Mouse (Mus musculus) G1E (cell line): ENCODE measurements around the gene Cby1. TPM values are rescaled to one million over a fixed set of nuclear protein-coding genes. Genes with fewer than 3 reads are reported as not detected.
A peak's percentile ranks its signal among the peaks of the same experiment; 100 is the strongest.

Source experiments
- ATAC-seq: 2 replicates; pipeline ENCODE4 v1.8.0; 2016; ENCODE audit warnings: mild to moderate bottlenecking; ENCODE audit not compliant: insufficient number of reproducible peaks, poor library complexity, low FRiP score, severe bottlenecking; ENCODE audit errors: extremely low read depth
- DNase-seq: peaks from one replicate; pipeline ENCODE4 v3.0.0; 2012; ENCODE audit warnings: low spot score
- H3K27me3 ChIP-seq: 2 replicates; pipeline ENCODE4 v1.6.1; 2012; ENCODE audit warnings: mild to moderate bottlenecking, low read length, inconsistent platforms; ENCODE audit not compliant: insufficient read depth
- H3K36me3 ChIP-seq: replicated peaks from 2 replicates; pipeline ENCODE3; 2012; ENCODE audit warnings: mild to moderate bottlenecking, inconsistent platforms
- H3K4me1 ChIP-seq: 2 replicates; pipeline ENCODE4 v1.6.1; 2012; ENCODE audit warnings: low read depth, low read length, inconsistent platforms, mixed read lengths; ENCODE audit not compliant: insufficient read depth
- H3K4me3 ChIP-seq: 2 replicates; pipeline ENCODE4 v1.5.1; 2012; ENCODE audit warnings: low read depth, mild to moderate bottlenecking, inconsistent platforms, low read length, moderate library complexity, mixed read lengths
- H3K9me3 ChIP-seq: replicated peaks from 2 replicates; pipeline ENCODE4 v1.6.1; 2012; ENCODE audit warnings: inconsistent platforms
- CTCF ChIP-seq: IDR thresholded peaks from 2 replicates; pipeline ENCODE4 v1.5.1; 2012; ENCODE audit warnings: low read depth, low read length, inconsistent platforms, mixed read lengths
- GATA1 ChIP-seq: IDR thresholded peaks from 2 replicates; pipeline ENCODE4 v1.6.1; 2012; ENCODE audit warnings: borderline replicate concordance, low read length, inconsistent platforms, mixed read lengths
- GATA2 ChIP-seq: IDR thresholded peaks from 2 replicates; pipeline ENCODE4 v1.6.1; 2012; ENCODE audit warnings: low read depth, low read length, inconsistent platforms, borderline replicate concordance
- POLR2AphosphoS5 ChIP-seq: IDR thresholded peaks from 2 replicates; pipeline ENCODE4 v1.6.1; 2012; ENCODE audit warnings: low read depth, low read length, inconsistent platforms; ENCODE audit not compliant: insufficient replicate concordance
- TAL1 ChIP-seq: conservative IDR thresholded peaks from 2 replicates; pipeline ENCODE4 v1.6.1; 2012; ENCODE audit warnings: low read depth, low read length, inconsistent platforms, mixed read lengths
- polyA plus RNA-seq: library from polyadenylated mRNA; stranded (reverse); fragments of >175 nt; gene quantifications from 2 replicates; pipeline ENCODE4 v1.2.3, GENCODE M21; 2012
- total RNA-seq, 2 experiments: library from RNA; stranded (forward) in 1 of 2; stranded (reverse) in 1 of 2; fragments of 200-1000 nt in 1 of 2; fragments of >200 nt in 1 of 2; fragmentation: Nextera tagmentation in 1 of 2; gene quantifications; 2 replicates each; pipeline ENCODE4 v1.2.3; 2014 to 2017

The Cby1 gene
- total RNA-seq (2014; fragmentation: Nextera tagmentation) (9.9 and 18.5 TPM in 2 replicates), total RNA-seq (2017) (44.7 and 54.5 TPM in 2 replicates), polyA plus RNA-seq (98.0 and 113 TPM in 2 replicates)

GRCm38 (mm10) chr15:79658531-79659375, at the start of gene Cby1, which contains the start of gene Fam227a:
Gene Cby1 (plus strand): TSS chr15:79659199.
Gene Fam227a (minus strand): TSS chr15:79658956.
- no peak for TF ChIP-seq GATA2
- no peak for TF ChIP-seq GATA1
- no peak for TF ChIP-seq POLR2AphosphoS5
- TF ChIP-seq TAL1 = no peak
- TF ChIP-seq CTCF = no peak
- peaks cover 32% of the 10 kb centered on the region for H3K36me3 ChIP-seq
- 0 out of 2 replicates have a peak, but pooled peaks cover 2% of the 10 kb centered on the region for H3K9me3 ChIP-seq
- H3K27me3 ChIP-seq = peaks cover 3% of the 10 kb centered on the region; the same call in 1 of the 2 replicates
- H3K4me1 ChIP-seq = peaks cover 26% of the 10 kb centered on the region
- peak within 1 kb of the TSS; percentile 86 for H3K4me3 ChIP-seq
- DNase-seq (peak; percentile 81), ATAC-seq (peak; percentile 34; the same call in 1 of the 2 replicates)

GRCm38 (mm10) chr15:79609226-79609625, 49.8 kb upstream of the Cby1 start:
- Histone ChIP-seq H3K4me1 (no peaks in the 10 kb centered on the region), H3K9me3 (no peaks in the 10 kb centered on the region), H3K27me3 (peaks cover 14% of the 10 kb centered on the region), H3K4me3 (no peak overlapping the region), H3K36me3 (no peaks in the 10 kb centered on the region)
- no peak for DNase-seq
- no peak for ATAC-seq
- TF ChIP-seq TAL1 = no peak
- TF ChIP-seq POLR2AphosphoS5 = no peak
- TF ChIP-seq GATA1 = no peak
- TF ChIP-seq CTCF = no peak
- no peak for TF ChIP-seq GATA2

GRCm38 (mm10) chr15:79615501-79615900, 43.5 kb upstream of the Cby1 start:
- Histone ChIP-seq H3K4me1 (no peaks in the 10 kb centered on the region), H3K4me3 (no peak overlapping the region), H3K9me3 (no peaks in the 10 kb centered on the region), H3K36me3 (no peaks in the 10 kb centered on the region), H3K27me3 (peaks cover 5% of the 10 kb centered on the region)
- DNase-seq (no peak), ATAC-seq (no peak)
- TF ChIP-seq TAL1 (no peak), CTCF (no peak), GATA1 (no peak), POLR2AphosphoS5 (no peak), GATA2 (no peak)

GRCm38 (mm10) chr15:79616729-79617128, 42.3 kb upstream of the Cby1 start:
- Histone ChIP-seq H3K4me3 (no peak overlapping the region), H3K4me1 (no peaks in the 10 kb centered on the region), H3K27me3 (peaks cover 4% of the 10 kb centered on the region), H3K9me3 (no peaks in the 10 kb centered on the region), H3K36me3 (no peaks in the 10 kb centered on the region)
- no peak for ATAC-seq
- DNase-seq = no peak
- TF ChIP-seq POLR2AphosphoS5 = no peak
- no peak for TF ChIP-seq GATA2
- no peak for TF ChIP-seq TAL1
- no peak for TF ChIP-seq CTCF
- no peak for TF ChIP-seq GATA1

- ATAC-seq = no peak
- no peaks in the 10 kb centered on the region for H3K9me3 ChIP-seq
- TF ChIP-seq CTCF (no peak), GATA2 (no peak), POLR2AphosphoS5 (no peak), TAL1 (no peak), GATA1 (no peak)
- H3K36me3 ChIP-seq = no peaks in the 10 kb centered on the region
- H3K4me3 ChIP-seq = no peak overlapping the region
- no peaks in the 10 kb centered on the region for H3K4me1 ChIP-seq
- no peak for DNase-seq
- H3K27me3 ChIP-seq = peaks cover 4% of the 10 kb centered on the region
Measured at GRCm38 (mm10) chr15:79617135-79617534, 41.9 kb upstream of the Cby1 start.

- Histone ChIP-seq H3K9me3 (no peaks in the 10 kb centered on the region), H3K27me3 (peaks cover 7% of the 10 kb centered on the region), H3K4me3 (no peak overlapping the region), H3K36me3 (no peaks in the 10 kb centered on the region), H3K4me1 (no peaks in the 10 kb centered on the region)
- no peak for ATAC-seq
- no peak for DNase-seq
- no peak for TF ChIP-seq TAL1
- TF ChIP-seq CTCF = no peak
- no peak for TF ChIP-seq GATA1
- TF ChIP-seq GATA2 = no peak
- no peak for TF ChIP-seq POLR2AphosphoS5
Measured at GRCm38 (mm10) chr15:79618456-79618855, 40.5 kb upstream of the Cby1 start.
